13 mouse cellular contexts compared by ENCODE assay signal in genomic region chr5:143406548-143406947, GRCm38 (mm10). TPM values are rescaled to one million over a fixed set of nuclear protein-coding genes. Genes with fewer than 3 reads are reported as not detected.
"Had no signal": no experiment of that assay in that cellular context is flagged by ENCODE, and none has a peak within 500 bp of the region (broad histone marks: within the 10 kb centered on the region; RNA-seq: fewer than 3 reads in every experiment).

No protein-coding gene starts in this region.

- DNase-seq: kidney, adult 18-20 months; kidney, postnatal 10 days; kidney, postnatal 4 days; lung, adult 18-20 months; lung, postnatal 4 days; right cerebral cortex, postnatal 14 days; thymus, postnatal 36 days had no signal

- H3K27me3 ChIP-seq: intestine, embryonic 15.5 days; stomach, embryonic 15.5 days had no signal

- H3K4me3 ChIP-seq: intestine, embryonic 15.5 days; layer of hippocampus, adult 2 months; stomach, embryonic 15.5 days had no signal

- ATAC-seq: intestine, embryonic 15.5 days; lung, postnatal 0 days had no signal

- H3K9me3 ChIP-seq: intestine, embryonic 15.5 days; stomach, embryonic 15.5 days had no signal

- H3K36me3 ChIP-seq: intestine, embryonic 15.5 days had no signal

- H3K4me2 ChIP-seq: intestine, embryonic 15.5 days; stomach, embryonic 15.5 days had no signal

- H3K27ac ChIP-seq: intestine, embryonic 15.5 days; layer of hippocampus, adult 2 months; stomach, embryonic 15.5 days had no signal

- H3K9ac ChIP-seq: intestine, embryonic 15.5 days; stomach, embryonic 15.5 days had no signal

RNA-seq across cellular contexts. Expression of gene Grid2ip, which starts 49.4 kb away (rescaled TPM):
- polyA plus RNA-seq: lung, postnatal 0 days; spleen, adult 2 months; thymus, postnatal 0 days had no signal
